Mouse (Mus musculus) granulocyte monocyte progenitor cell, adult 5-6 weeks (primary cell): ENCODE measurements around the gene Kazald1. TPM values are rescaled to one million over a fixed set of nuclear protein-coding genes. Genes with fewer than 3 reads are reported as not detected.
A peak's percentile ranks its signal among the peaks of the same experiment; 100 is the strongest.

Experiments used
- ATAC-seq: replicated peaks from 2 replicates; pipeline ENCODE4 v1.8.0; 2016; ENCODE audit warnings: mild to moderate bottlenecking, moderate TSS enrichment, inconsistent platforms; ENCODE audit not compliant: poor library complexity, severe bottlenecking
- total RNA-seq, 2 experiments: library from RNA; stranded (forward) in 1 of 2; stranded (reverse) in 1 of 2; fragments of 200-712, 200-1000 nt in 1 of 2; fragments of >200 nt in 1 of 2; fragmentation: Nextera tagmentation in 1 of 2; gene quantifications; 2 replicates each; pipeline ENCODE4 v1.2.3; 2014 to 2017

Kazald1 gene
- total RNA-seq, 2 experiments from 2014 or later, result not detected

DNA sequence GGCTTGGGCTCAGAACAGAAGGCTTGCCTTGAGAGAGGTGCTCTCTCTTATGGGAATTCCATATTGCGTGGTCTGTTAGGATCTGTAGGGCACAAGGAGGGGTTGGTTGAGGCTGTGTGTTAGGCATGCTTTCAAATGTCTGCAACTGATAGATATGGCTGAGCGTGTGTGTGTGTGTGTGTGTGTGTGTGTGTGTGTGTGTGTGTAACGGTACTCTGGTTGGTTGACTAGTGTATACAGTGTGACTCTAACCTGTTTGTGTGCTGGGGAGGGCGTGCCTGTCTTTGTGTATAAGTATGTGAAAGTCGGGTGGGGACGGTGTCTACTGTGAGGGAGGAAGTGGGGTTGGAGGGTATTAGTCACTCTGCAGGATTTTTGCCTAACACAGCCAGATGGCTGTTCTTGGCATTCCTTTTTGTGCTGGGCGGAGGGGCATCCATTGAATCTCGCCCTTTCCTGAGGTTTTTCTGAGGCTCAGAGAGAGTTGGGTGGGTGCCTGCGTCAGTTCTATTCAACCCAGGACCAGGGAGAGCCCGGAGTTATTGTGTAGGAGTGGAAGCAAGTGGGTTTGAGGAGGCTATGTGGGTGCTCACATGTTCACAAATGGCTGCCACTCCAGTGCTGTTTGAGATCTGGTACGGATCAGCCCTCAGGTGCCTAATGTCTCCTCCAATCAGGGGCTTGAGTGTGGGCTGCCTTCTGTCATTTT lies 27.0 kb upstream of the Kazald1 start:
- peak; percentile 71 for ATAC-seq

DNA sequence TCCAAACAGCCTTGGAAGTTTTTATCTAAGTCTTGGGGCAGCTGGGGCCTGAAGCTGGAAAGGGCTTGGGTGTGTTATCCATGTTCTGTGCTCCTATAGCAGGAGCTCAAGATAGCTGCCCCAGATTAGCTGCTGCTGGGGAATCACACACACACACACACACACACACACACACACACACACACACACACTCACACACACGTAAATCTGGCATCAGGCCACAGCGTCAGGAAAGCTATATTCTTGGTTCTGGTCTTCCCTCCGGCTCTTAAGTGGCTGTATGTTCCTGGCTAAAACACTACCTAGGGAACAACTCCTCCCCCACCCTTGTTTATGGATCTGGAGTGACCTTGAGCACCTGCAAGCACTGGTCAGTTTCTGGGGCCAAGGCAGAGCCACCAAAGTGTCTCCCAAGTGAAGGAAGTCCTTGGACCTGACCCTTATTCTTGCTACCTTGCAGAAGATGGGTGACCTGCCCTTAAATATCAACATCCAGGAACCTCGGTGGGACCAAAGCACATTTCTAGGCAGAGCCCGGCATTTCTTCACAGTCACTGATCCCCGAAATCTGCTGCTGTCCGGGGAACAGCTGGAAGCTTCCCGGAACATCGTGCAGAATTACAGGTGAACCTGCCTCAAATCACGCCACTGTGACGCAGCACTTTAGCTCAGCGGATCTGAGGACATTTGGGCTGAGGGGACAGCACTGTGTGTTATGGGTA lies 26.2 kb upstream of the Kazald1 start:
- no peak for ATAC-seq

DNA sequence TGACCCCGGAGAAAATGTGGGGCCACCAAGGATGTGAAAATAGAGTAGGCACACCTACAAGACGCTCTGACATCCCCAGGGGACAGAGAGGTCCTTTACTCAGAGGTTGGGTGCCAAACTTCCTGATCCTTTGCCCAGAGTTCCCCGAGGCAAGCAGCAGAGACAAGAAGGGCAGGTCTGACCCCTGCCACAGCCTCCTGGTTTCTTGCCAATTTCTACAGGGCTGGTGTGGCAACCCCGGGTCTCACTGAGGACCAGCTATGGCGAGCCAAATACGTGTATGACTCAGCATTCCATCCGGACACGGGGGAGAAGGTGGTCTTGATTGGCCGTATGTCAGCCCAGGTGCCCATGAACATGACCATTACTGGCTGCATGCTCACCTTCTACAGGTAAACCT lies 25.5 kb upstream of the Kazald1 start:
- ATAC-seq, result no peak

DNA sequence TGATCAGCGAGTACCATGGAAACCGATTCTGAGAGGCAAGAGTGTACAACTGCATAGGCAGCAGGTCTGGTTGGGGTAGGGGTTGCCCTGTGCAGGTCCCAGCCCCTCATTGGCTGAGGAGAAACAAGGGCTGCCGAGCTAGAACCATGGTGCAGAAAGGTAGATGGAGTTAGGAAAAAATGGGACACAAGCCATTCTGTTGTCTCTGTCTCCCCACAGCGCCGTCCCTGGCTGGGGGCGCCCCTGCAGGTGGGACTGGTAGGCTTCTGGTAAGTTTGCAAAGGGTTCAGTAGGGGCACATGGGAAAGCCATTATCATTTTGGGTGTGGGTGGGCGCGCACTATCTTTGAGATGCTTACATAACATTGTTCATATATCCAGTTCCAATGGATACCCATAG lies 21.6 kb upstream of the Kazald1 start:
- ATAC-seq, result no peak

DNA sequence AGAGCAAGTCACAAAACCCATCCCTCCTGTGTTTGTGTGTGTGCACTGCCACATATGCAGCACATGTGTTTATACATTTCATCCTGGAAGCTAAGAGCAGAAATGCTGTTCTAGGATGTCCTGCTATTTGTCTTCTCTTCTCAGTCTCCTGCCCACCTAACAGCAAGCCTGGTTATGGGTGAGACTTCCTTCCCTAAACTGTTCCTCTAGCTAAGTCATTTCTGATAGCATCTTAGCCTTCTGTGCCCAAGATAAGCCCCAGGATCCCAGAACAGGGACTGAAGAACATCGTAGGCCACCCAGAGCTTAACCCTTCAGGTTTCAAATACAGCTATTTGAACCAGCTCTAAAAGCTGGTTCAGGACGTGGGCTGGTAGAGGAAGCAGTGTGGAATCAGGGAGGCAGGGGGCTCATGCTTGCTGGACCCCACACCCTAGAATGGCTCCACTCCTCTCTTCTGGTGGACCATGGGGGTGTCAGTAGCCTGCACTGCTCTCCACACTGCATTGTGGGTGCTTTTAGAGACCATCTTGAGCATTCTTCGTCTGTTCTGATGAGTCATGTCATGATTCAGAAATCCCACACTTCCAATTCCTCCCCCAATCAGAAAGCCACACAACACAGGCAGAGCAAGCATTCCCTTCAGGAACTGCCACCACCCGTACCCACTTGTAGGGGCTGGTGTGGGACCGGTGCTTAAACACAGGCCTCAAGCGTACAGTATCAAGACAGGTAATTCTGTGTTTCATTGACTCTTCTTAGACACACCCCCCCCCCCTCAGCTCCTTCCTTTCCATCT lies 19.9 kb upstream of the Kazald1 start:
- ATAC-seq, result no peak

DNA sequence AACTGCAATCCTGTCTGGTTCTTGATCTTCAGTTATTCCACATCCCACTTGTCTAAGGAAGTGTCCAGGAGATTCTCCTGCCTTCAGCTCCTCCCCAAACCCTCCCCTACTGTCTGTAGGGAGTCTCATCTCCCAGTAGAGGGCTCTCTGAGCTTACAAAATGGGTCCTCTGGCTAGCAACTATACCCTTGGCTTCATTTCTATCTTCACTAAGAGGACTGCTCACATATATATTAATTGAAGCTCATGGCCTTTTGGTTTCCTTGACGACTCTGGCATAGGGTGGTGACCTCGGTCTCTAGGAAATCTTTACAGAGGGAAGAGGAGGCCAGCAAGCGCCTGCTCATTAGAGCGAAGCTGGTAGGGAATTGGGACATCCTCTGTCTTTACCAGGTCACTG lies 18.7 kb upstream of the Kazald1 start:
- peak; percentile 27; the same call in 1 of the 2 replicates for ATAC-seq

DNA sequence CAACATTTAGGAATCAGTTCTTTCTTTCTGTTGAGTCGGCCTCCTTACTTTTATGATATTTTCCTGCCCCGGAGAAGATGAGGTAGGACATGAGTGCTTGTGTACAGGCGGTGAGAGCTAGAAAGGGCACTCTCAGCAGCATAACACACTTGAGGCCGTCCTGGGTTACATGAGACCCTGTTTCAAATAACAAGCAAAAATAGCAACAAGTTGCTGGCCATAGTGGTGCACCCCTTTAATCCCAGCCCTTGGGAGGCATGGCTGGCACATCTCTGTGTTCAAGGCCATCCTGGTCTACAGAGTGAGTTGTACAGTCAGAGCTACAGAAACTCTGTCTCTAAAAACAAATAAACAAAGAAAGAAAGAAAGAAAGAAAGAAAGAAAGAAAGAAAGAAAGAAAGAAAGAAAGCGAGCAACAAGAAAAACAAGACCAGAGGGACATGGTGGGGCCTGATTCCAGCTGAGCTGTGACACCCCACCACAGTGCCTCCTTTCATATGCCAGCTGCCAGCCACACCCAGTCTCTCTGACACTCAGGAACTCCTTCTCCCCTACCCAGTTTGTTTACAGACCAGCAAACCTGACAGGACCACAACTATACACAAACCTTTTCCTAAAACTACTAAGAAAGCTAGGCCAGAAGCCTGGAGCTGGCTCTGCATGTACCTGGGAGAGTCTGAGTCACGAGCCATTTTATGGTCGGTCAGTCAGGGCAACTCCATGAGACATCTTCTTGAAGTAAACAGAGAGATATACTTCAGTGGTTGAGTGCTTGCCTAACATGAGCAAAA lies 17.9 kb upstream of the Kazald1 start:
- ATAC-seq, result no peak

DNA sequence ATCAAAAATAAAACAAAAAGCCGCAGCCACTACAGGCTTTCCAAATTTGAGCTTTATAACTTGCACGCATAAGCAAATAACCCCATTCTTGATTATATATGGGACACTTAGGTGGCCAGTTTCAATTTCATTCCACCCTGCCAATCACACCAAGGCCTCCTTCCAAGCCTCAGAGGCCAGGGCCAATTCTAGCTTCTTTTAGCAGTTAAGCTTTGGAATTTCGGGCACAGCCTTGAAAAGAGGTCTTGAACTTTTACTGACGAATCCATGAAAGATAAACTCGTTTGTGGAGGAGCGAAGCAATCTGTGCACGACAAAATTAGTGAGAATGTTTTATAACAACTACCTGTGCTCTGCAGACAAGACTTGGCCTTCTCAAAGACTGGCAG lies 17.3 kb upstream of the Kazald1 start:
- no peak for ATAC-seq

DNA sequence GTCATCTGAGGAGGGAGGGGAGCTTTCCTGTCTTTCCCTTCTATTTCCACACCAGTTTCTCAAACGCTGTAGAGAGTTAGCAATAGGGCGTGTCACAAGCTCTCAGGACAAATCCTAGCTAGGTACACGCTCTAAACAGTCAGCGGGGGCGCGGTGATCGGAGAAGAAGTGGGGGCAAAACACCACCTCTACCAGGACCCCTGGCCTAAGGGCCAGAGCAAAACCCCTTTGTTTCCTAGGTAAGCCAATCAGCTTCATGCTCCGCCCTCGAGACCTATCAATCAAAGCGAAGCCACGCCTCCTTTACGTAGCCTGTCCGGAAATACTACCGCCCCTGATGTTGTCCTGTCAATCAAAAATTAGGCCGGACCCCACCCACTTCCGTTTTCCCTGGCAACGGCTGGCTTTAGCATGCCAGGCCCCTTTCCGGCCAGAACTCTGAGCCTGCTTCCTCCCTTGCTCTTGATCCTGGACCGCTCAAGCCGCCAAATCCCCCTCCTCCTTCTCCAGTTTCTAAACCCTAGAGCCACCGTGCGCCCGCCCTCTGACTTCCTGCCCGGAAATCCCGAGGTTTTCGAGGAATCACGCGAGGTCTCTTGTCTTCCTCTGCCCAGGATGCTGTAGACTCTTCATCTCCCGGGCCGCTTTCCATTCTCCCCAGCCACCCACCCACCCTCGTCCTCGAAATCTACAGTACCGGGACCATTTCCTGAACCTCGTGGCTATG lies 16.8 kb upstream of the Kazald1 start:
- ATAC-seq, result peak; percentile 88

DNA sequence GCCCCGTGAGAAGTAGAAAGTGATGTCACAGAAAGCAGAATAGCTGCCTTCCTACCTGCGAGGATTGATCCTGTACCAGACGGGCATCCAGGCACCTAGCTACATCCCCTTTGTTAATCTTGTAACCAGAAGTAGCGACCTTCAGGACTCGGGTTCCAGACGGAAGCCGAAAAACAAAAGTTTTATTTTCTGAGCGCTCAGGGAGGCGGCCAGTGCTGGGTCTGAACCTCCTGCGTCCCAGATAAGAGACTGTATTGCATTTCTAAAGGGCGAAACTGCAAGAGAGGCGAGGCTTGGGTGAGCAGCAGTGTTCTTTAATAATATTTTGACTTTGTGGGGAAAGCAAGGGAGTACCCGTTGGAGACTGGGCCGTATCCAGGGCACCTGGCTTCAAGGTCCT lies 16.2 kb upstream of the Kazald1 start:
- ATAC-seq, result no peak

DNA sequence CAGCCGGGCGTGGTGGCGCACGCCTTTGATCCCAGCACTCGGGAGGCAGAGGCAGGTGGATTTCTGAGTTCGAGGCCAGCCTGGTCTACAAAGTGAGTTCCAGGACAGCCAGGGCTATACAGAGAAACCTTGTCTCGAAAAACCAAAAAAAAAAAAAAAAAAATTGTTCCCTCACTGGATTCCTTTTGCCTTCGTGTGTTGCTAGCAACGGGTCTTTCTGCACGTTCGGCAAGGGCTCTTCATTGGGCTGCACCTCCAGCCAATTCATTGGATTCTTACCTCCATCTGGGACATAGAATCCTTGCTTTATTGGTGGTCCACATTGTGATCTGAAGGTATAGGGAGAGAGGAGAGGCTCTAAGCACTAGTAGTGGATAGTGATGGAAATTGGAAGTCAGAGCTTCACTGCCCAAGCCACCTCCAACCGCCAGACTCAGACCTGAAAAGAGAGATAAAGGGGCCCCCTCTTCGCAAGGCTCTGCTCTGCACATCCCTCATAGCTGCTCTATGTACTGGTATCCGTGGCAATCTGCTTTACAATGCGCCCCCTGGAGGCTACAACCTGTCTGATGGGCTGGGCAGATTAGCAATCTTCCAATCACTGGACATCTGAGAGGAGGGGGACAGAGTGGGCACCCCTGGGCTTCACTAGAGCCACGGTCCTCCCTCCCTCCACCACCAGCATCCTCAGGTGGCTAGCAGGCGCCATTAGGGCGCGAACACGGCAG lies 11.3 kb upstream of the Kazald1 start:
- ATAC-seq, result peak; percentile 77

DNA sequence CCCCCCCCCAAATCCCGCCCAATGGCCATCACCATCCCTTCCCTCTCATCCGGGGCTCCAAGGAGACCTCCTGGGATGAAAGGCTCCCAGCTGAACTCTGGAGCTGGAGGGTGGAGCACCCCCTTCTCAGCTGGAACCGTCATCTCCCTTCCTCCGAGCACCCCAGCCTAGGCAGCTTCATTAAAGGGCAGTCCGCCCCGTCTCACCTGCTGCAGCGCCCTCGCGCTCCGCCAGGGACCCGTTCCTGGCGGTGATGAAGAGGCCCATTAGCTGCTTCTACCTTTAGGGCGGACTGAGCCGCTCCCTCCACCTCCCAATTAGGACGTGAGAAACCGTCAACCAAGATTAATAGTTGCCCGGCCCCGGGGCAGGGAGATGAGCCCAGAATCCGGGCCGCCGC lies 9.8 kb upstream of the Kazald1 start:
- no peak for ATAC-seq

DNA sequence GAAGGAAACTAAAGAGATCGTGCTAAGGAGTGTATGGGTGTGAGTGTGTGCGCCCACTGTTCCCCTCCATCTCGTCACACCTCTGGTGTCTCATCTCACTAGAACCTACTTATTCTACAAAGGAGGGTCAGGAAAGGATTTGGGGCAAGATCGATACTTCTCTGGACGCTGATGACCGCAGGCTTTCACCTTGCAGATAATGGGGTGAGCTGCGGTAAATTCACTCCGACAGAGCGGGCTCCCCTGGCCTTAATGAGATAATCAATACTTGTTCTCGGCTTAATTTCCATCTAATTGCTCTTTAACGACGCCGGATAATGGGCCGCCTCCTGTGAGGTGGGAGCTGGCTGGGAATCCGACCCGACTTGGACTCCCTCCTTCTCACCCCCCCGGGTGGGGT lies 7.9 kb upstream of the Kazald1 start:
- no peak for ATAC-seq

DNA sequence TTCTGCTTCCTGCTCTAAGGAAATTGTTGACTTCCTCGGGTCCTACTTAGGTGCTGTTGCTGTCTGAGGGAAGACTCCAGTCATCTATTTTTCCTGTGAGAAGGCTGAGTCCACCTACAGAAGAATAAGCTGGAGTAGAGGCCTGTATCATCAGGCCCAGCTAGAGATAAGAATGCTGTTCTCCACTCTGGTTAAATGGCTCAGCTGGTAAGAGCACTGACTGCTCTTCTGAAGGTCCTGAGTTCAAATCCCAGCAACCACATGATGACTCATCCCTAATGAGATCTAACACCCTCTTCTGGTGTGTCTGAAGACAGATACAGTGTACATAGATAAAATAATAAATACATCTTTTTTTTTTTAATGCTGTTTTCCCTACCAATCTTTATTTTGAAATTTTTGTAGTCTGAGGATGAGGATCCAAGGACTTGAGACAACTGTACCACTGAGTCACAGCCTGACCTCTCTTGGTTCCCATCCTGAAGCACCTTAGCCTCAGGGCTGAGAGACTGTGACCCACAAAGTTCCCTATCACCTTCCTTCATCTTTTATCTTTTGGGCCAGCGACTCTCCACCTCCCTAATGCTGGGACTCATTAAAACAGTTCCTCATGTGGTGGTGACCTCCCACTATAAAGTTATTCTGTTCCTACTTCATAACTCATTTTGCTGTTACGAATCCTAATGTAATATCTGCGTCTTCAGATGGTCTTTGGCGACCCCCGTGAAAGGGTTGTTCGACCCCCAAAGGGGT lies 7.1 kb upstream of the Kazald1 start:
- no peak for ATAC-seq

DNA sequence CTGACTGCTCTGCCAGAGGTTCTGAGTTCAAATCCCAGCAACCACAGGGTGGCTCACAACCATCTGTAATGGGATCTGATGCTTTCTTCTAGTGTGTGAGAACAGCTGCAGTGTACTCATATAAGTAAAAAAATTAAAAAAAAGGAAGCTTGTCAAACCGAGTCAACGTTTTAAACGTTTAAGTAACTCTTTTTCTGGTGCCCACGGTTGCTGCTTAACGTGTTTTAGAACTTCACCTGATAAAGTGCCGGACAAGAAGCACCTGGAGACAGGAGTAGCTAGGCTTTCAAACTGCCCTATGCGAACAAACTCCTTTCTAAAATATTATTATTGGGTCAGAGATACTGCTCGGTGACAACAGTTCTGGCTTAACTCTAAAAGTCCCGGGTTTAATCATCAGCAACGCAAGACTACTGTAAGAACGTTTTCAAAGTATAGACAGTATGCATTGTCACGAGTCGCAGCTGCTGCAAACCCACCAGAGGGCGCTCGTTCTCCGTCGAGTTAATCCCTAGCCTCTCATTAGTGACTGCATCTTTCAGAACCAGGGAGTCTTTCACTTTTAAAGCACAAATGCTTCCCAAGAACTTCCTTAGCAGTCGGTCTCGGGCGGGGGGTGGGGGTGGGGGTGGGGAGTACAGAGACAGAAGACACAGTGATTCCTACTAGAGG lies 1.0 kb upstream of the Kazald1 start:
- 0 out of 2 replicates have a peak, but pooled peaks have one; percentile 13 for ATAC-seq

DNA sequence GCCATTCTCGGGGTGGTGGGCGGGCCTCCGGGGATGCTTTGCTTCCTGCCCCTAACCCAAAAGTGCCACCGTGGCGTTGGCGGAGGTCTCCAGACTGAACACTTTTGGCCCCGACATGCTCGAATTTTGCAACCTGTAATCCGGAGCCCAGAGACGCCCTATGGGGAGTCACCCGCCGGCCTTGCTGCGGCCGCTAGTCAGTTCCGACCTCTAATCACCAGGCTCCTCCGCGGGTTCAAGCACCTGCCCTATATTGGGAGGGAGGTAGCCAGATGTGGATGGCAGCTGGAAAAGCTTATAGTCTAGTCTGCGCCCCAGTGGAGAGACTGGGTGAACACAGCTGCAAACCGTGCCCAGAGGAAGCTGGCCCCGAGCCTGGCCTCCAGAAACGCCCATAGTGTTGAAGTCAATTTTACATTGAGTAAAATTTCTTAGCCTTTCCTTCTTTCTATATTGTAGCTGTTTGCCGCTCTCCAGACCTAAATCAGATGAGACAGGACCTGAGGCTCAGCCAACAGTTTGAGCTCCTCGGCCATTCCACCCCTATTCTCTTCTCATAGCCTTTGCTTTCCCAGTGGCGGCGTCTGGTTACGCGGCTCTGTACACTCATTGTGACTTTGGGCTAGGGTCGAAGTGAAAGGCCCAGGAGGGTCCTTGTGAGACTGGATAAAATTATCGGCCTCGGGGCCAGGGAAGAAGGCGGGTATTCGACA lies 438 bp downstream of the Kazald1 start:
- ATAC-seq, result no peak

DNA sequence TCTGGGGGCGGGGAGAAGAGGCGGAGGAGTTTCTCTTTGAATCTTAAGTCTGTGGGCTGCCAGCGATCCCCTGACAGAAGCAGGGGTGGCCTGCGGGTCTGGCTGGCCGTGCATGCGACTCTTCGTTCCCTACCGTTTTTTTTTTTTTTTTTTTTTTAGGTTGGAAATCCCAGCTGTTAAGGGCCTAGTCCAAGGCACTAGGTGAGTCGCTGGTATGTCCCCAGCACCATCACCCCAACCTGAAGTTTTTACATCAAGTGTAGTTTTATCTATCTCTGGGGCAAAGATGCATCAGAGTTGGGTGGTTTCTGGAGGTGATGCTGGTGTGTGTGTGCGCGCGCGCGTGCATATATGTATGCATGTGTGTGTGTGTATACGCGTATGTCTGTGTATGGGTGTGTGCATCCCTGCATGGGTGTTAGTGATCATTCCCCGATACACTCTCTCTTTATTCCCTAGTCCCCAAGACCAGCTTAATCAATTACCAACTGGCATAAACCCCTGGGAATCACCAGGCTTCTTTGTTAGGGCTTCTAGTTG lies 1.1 kb downstream of the Kazald1 start:
- ATAC-seq, result no peak
